Mouse (Mus musculus) heart, embryonic 14.5 days (tissue): ENCODE results near the gene Dpysl4. TPM values are rescaled to one million over a fixed set of nuclear protein-coding genes. Genes with fewer than 3 reads are reported as not detected.

ENCODE experiments used
- ATAC-seq: fragments of 200-750 bp; cut with Nextera tagmentation; 2 replicates; pipeline ENCODE4 v1.8.0; 2017; ENCODE audit warnings: low read depth, moderate TSS enrichment; ENCODE audit not compliant: insufficient number of reproducible peaks, insufficient read depth, low FRiP score
- H3K27ac ChIP-seq, 2 experiments: fragments of 200-500 bp in 1 of 2; fragments of 300-500 bp in 1 of 2; sonication (generic) in 1 of 2; replicated peaks in 1 of 2; 2 replicates each; pipeline ENCODE4 v1.5.1; 2012 to 2014; ENCODE audit warnings: low read depth in 2 of 2, low read length in 2 of 2, control low read depth in 1 of 2, mild to moderate bottlenecking in 1 of 2, mixed read lengths in 1 of 2; ENCODE audit not compliant: control insufficient read depth in 1 of 2, insufficient read depth in 1 of 2
- H3K27me3 ChIP-seq: fragments of 300-500 bp; sonication (generic); 2 replicates; pipeline ENCODE4 v1.6.1; 2014; ENCODE audit warnings: mild to moderate bottlenecking, low read length, control low read depth; ENCODE audit not compliant: control insufficient read depth, insufficient read depth
- H3K36me3 ChIP-seq: fragments of 300-500 bp; sonication (generic); 2 replicates; pipeline ENCODE4 v1.6.1; 2014; ENCODE audit warnings: mild to moderate bottlenecking, control low read depth, low read length, mixed read lengths; ENCODE audit not compliant: control insufficient read depth, insufficient read depth
- H3K4me1 ChIP-seq, 2 experiments: fragments of 200-500 bp in 1 of 2; fragments of 300-500 bp in 1 of 2; sonication (generic) in 1 of 2; 2 replicates each; pipeline ENCODE4 v1.6.1; 2012 to 2014; ENCODE audit warnings: low read length in 2 of 2, control low read depth in 1 of 2, mixed read lengths in 1 of 2; ENCODE audit not compliant: control insufficient read depth in 2 of 2, insufficient read depth in 2 of 2
- H3K4me2 ChIP-seq: fragments of 300-500 bp; sonication (generic); 2 replicates; pipeline ENCODE4 v1.6.1; 2014; ENCODE audit warnings: mild to moderate bottlenecking, low read length
- H3K4me3 ChIP-seq, 2 experiments: fragments of 200-500 bp in 1 of 2; fragments of 300-500 bp in 1 of 2; sonication (generic) in 1 of 2; 2 replicates each; pipeline ENCODE4 v1.5.1; 2012 to 2014; ENCODE audit warnings: low read length in 2 of 2, mild to moderate bottlenecking in 2 of 2, control low read depth in 1 of 2, low read depth in 1 of 2, moderate library complexity in 1 of 2; ENCODE audit not compliant: control insufficient read depth in 1 of 2, insufficient read depth in 1 of 2
- H3K9ac ChIP-seq: fragments of 300-500 bp; sonication (generic); 2 replicates; pipeline ENCODE4 v1.6.1; 2014; ENCODE audit warnings: mild to moderate bottlenecking, low read length
- H3K9me3 ChIP-seq: fragments of 300-500 bp; sonication (generic); 2 replicates; pipeline ENCODE4 v1.6.1; 2016; ENCODE audit warnings: low read length, control low read depth; ENCODE audit not compliant: control insufficient read depth
- WGBS: fragments of 180-500 bp; shearing (Covaris S2); extraction: QIAGEN DNeasy Blood & Tissue Kit; methylation state at CpG from one replicate; pipeline ENCODE4 v1.1.7; 2014; 5-methylcytosine and 5-hydroxymethylcytosine counted together
- polyA plus RNA-seq: library from polyadenylated mRNA; unstranded; fragments of >200 nt; fragmentation: Nextera tagmentation; extraction: Ambion mirVana; gene quantifications from 2 replicates; pipeline ENCODE4 v1.2.1, GENCODE M21; 2014

Dpysl4 gene
- polyA plus RNA-seq, 1 experiment from 2014 or later: 2.7 TPM

GRCm38 (mm10) chr7:139079141-139079540 lies 6.7 kb upstream of the Dpysl4 start:
- Histone ChIP-seq H3K36me3 (no peaks in the 10 kb centered on the region), H3K9me3 (0 out of 2 replicates have a peak, but pooled peaks cover 2% of the 10 kb centered on the region), H3K4me1 (peaks cover 0 to 4% of the 10 kb centered on the region in 2 experiments; a peak in 2 of 4 replicates), H3K27ac (no peak overlapping the region), H3K9ac (no peak overlapping the region), H3K27me3 (0 out of 2 replicates have a peak, but pooled peaks cover 12% of the 10 kb centered on the region), H3K4me2 (no peak overlapping the region), H3K4me3 (no peak overlapping the region)
- ATAC-seq: no peak
- 62% methylated on average over 7 of the region's 7 CpGs for WGBS

GRCm38 (mm10) chr7:139080714-139081113 lies 5.1 kb upstream of the Dpysl4 start:
- Histone ChIP-seq H3K4me2 (no peak overlapping the region), H3K27ac (no peak overlapping the region), H3K9me3 (0 out of 2 replicates have a peak, but pooled peaks cover 2% of the 10 kb centered on the region), H3K4me1 (peaks cover 2 to 4% of the 10 kb centered on the region in 2 experiments; a peak in 3 of 4 replicates), H3K9ac (no peak overlapping the region), H3K36me3 (no peaks in the 10 kb centered on the region), H3K4me3 (no peak overlapping the region), H3K27me3 (peaks cover 25% of the 10 kb centered on the region)
- no peak for ATAC-seq
- 67% methylated on average over 4 of the region's 4 CpGs for WGBS

GRCm38 (mm10) chr7:139081158-139081557 lies 4.6 kb upstream of the Dpysl4 start:
- 63% methylated on average over 5 of the region's 5 CpGs for WGBS
- Histone ChIP-seq H3K4me1 (peaks cover 2 to 7% of the 10 kb centered on the region in 2 experiments; a peak in 3 of 4 replicates), H3K27ac (no peak overlapping the region), H3K4me3 (no peak overlapping the region), H3K36me3 (no peaks in the 10 kb centered on the region), H3K27me3 (peaks cover 30% of the 10 kb centered on the region), H3K9me3 (0 out of 2 replicates have a peak, but pooled peaks cover 2% of the 10 kb centered on the region), H3K4me2 (no peak overlapping the region), H3K9ac (no peak overlapping the region)
- no peak for ATAC-seq

GRCm38 (mm10) chr7:139082281-139082680 lies 3.5 kb upstream of the Dpysl4 start:
- Histone ChIP-seq H3K27ac (no peak overlapping the region), H3K4me1 (peaks cover 2 to 17% of the 10 kb centered on the region in 2 experiments; a peak in 3 of 4 replicates), H3K9ac (no peak overlapping the region), H3K36me3 (no peaks in the 10 kb centered on the region), H3K27me3 (peaks cover 41% of the 10 kb centered on the region), H3K9me3 (0 out of 2 replicates have a peak, but pooled peaks cover 2% of the 10 kb centered on the region), H3K4me3 (no peak overlapping the region), H3K4me2 (no peak overlapping the region)
- ATAC-seq: no peak
- WGBS: 79% methylated on average over 8 of the region's 8 CpGs

GRCm38 (mm10) chr7:139084316-139084715 lies 1.5 kb upstream of the Dpysl4 start:
- no peak for ATAC-seq
- 100% methylated on average over 1 of the region's 1 CpGs for WGBS
- H3K27me3 ChIP-seq: peaks cover 59% of the 10 kb centered on the region

GRCm38 (mm10) chr7:139086195-139087158 lies 676 bp downstream of the Dpysl4 start:
- ATAC-seq: no peak
- Histone ChIP-seq H3K9me3 (no peaks in the 10 kb centered on the region), H3K27me3 (peaks cover 59% of the 10 kb centered on the region)

More at GRCm38 (mm10) chr7:139084316-139084715, 1.5 kb upstream of the Dpysl4 start:
- no peak overlapping the region for H3K9ac ChIP-seq
- no peak overlapping the region for H3K27ac ChIP-seq
- no peak overlapping the region for H3K4me2 ChIP-seq
- H3K4me3 ChIP-seq: no peak overlapping the region
- H3K36me3 ChIP-seq: no peaks in the 10 kb centered on the region
- 0 out of 2 replicates have a peak, but pooled peaks cover 2% of the 10 kb centered on the region for H3K9me3 ChIP-seq
- H3K4me1 ChIP-seq: peaks cover 2 to 13% of the 10 kb centered on the region in 2 experiments; a peak in 1 of 4 replicates

GRCm38 (mm10) chr7:139087801-139088200 lies 2.0 kb downstream of the Dpysl4 start:
- 0 out of 2 replicates have a peak, but pooled peaks have one; percentile 20 for ATAC-seq
- Histone ChIP-seq H3K36me3 (no peaks in the 10 kb centered on the region), H3K4me3 (no peak overlapping the region), H3K27ac (no peak overlapping the region), H3K4me2 (no peak overlapping the region), H3K27me3 (peaks cover 56% of the 10 kb centered on the region), H3K9me3 (no peaks in the 10 kb centered on the region), H3K4me1 (peaks cover 2 to 13% of the 10 kb centered on the region in 2 experiments; a peak in 1 of 4 replicates), H3K9ac (no peak overlapping the region)
- 47% methylated on average over 2 of the region's 2 CpGs for WGBS

More at GRCm38 (mm10) chr7:139086195-139087158, 676 bp downstream of the Dpysl4 start:
- peak overlapping the region; percentile 50 to 57 for H3K4me3 ChIP-seq
- no peaks in the 10 kb centered on the region for H3K36me3 ChIP-seq
- peak overlapping the region; percentile 84 for H3K4me2 ChIP-seq
- H3K27ac ChIP-seq: no peak overlapping the region
- H3K9ac ChIP-seq: peak overlapping the region; percentile 65
- peaks cover 2 to 13% of the 10 kb centered on the region in 2 experiments; a peak in 1 of 4 replicates for H3K4me1 ChIP-seq
- 3% methylated on average over 61 of the region's 61 CpGs for WGBS
